Mouse (Mus musculus) hindbrain, postnatal 0 days (tissue): ENCODE measurements around the gene Mlf2. TPM values are rescaled to one million over a fixed set of nuclear protein-coding genes. Genes with fewer than 3 reads are reported as not detected.

ENCODE experiments used
- ATAC-seq: fragments of 200-750 bp; cut with Nextera tagmentation; 2 replicates; pipeline ENCODE4 v1.8.0; 2017; ENCODE audit warnings: mild to moderate bottlenecking, moderate TSS enrichment, moderate library complexity
- DNase-seq: peaks from one replicate; pipeline ENCODE4 v3.0.0-alpha.2; 2015; ENCODE audit warnings: low spot score
- H3K27ac ChIP-seq: fragments of 300-500 bp; sonication (generic); 2 replicates; pipeline ENCODE4 v1.5.1; 2014; ENCODE audit warnings: mild to moderate bottlenecking
- H3K27me3 ChIP-seq: fragments of 300-500 bp; sonication (generic); 2 replicates; pipeline ENCODE4 v1.6.1; 2014; ENCODE audit warnings: low read length, mixed read lengths; ENCODE audit not compliant: insufficient read depth
- H3K36me3 ChIP-seq: fragments of 300-500 bp; sonication (generic); 2 replicates; pipeline ENCODE4 v1.6.1; 2014; ENCODE audit warnings: low read length, mixed read lengths; ENCODE audit not compliant: insufficient read depth
- H3K4me1 ChIP-seq: fragments of 300-500 bp; sonication (generic); 2 replicates; pipeline ENCODE4 v1.6.1; 2014; ENCODE audit warnings: antibody characterized with exemption, low read length, mixed read lengths; ENCODE audit not compliant: insufficient read depth
- H3K4me2 ChIP-seq: fragments of 300-500 bp; sonication (generic); 2 replicates; pipeline ENCODE4 v1.6.1; 2014; ENCODE audit warnings: low read depth, mild to moderate bottlenecking, low read length, moderate library complexity, mixed read lengths
- H3K4me3 ChIP-seq: fragments of 300-500 bp; sonication (generic); 2 replicates; pipeline ENCODE4 v1.5.1; 2014; ENCODE audit warnings: low read length
- H3K9ac ChIP-seq: fragments of 300-500 bp; sonication (generic); replicated peaks from 2 replicates; pipeline ENCODE4 v1.6.1; 2014; ENCODE audit warnings: mild to moderate bottlenecking, low read length, moderate library complexity, mixed read lengths
- H3K9me3 ChIP-seq: fragments of 300-500 bp; sonication (generic); 2 replicates; pipeline ENCODE4 v1.6.1; 2016; ENCODE audit warnings: low read length, mixed read lengths
- CTCF ChIP-seq: IDR thresholded peaks from 2 replicates; pipeline ENCODE4 v1.5.1; 2016; ENCODE audit warnings: antibody characterized with exemption, control low read depth, low read depth
- WGBS: fragments of 180-500 bp; shearing (Covaris S2); extraction: QIAGEN DNeasy Blood & Tissue Kit; methylation state at CpG from one replicate; pipeline ENCODE4 v1.1.7; 2014; 5-methylcytosine and 5-hydroxymethylcytosine counted together
- polyA plus RNA-seq: library from polyadenylated mRNA; unstranded; fragments of >200 nt; fragmentation: Nextera tagmentation; extraction: Ambion mirVana; gene quantifications from 2 replicates; pipeline ENCODE4 v1.2.1, GENCODE M21; 2015
- total RNA-seq: library from RNA; depleted of rRNA; stranded (reverse); fragments of >200 nt; gene quantifications from 2 replicates; pipeline ENCODE4 v1.2.3, GENCODE M21; 2014

Mlf2 gene
- total and polyA plus RNA-seq, 2 experiments from 2014 or later = 628 to 639 TPM

GRCm38 (mm10) chr6:124925173-124925793 is 5.9 kb upstream of the Mlf2 start:
- no peak for DNase-seq
- no peak overlapping the region for H3K4me2 ChIP-seq
- no peak for ATAC-seq
- no peak overlapping the region for H3K9ac ChIP-seq
- TF ChIP-seq CTCF = peak; percentile 13; the same call in 1 of the 2 replicates
- H3K27me3 ChIP-seq = no peaks in the 10 kb centered on the region
- no peak overlapping the region for H3K27ac ChIP-seq
- H3K4me1 ChIP-seq = peaks cover 6% of the 10 kb centered on the region
- no peaks in the 10 kb centered on the region for H3K9me3 ChIP-seq
- H3K36me3 ChIP-seq = no peaks in the 10 kb centered on the region
- H3K4me3 ChIP-seq = no peak overlapping the region
- WGBS = 50% methylated on average over 12 of the region's 12 CpGs

- TF ChIP-seq CTCF = no peak
- no peak for DNase-seq
- WGBS = 41% methylated on average over 5 of the region's 5 CpGs
Measured at GRCm38 (mm10) chr6:124925941-124926340, 5.2 kb upstream of the Mlf2 start.

GRCm38 (mm10) chr6:124930231-124930630 is 955 bp upstream of the Mlf2 start:
- Histone ChIP-seq H3K27me3 (no peaks in the 10 kb centered on the region), H3K36me3 (peaks cover 14% of the 10 kb centered on the region), H3K4me1 (peaks cover 5% of the 10 kb centered on the region; the same call in 1 of the 2 replicates), H3K4me2 (peak overlapping the region; percentile 89), H3K4me3 (peak overlapping the region; percentile 92), H3K9me3 (no peaks in the 10 kb centered on the region), H3K27ac (peak overlapping the region; percentile 99), H3K9ac (no peak overlapping the region)
- DNase-seq (no peak), ATAC-seq (no peak)
- WGBS = 33% methylated on average over 1 of the region's 1 CpGs
- TF ChIP-seq CTCF = no peak

More at GRCm38 (mm10) chr6:124925941-124926340, 5.2 kb upstream of the Mlf2 start:
- H3K4me1 ChIP-seq = no peaks in the 10 kb centered on the region
- ATAC-seq = no peak
- H3K27me3 ChIP-seq = no peaks in the 10 kb centered on the region
- H3K4me2 ChIP-seq = no peak overlapping the region
- no peak overlapping the region for H3K4me3 ChIP-seq
- no peak overlapping the region for H3K27ac ChIP-seq
- H3K9me3 ChIP-seq = no peaks in the 10 kb centered on the region
- H3K36me3 ChIP-seq = no peaks in the 10 kb centered on the region
- no peak overlapping the region for H3K9ac ChIP-seq

GRCm38 (mm10) chr6:124931525-124932313 is 533 bp downstream of the Mlf2 start:
- peak; percentile 66 for TF ChIP-seq CTCF
- Histone ChIP-seq H3K36me3 (peaks cover 29% of the 10 kb centered on the region), H3K27me3 (no peaks in the 10 kb centered on the region), H3K4me3 (peak overlapping the region; percentile 92), H3K4me2 (peak overlapping the region; percentile 89), H3K27ac (peak overlapping the region; percentile 99), H3K9ac (peak overlapping the region; percentile 96), H3K9me3 (no peaks in the 10 kb centered on the region), H3K4me1 (peaks cover 5% of the 10 kb centered on the region; the same call in 1 of the 2 replicates)
- 4% methylated on average over 46 of the region's 48 CpGs for whole genome bisulfite sequencing
- ATAC-seq (peak; percentile 25), DNase-seq (peak; percentile 59)

- Histone ChIP-seq H3K4me1 (peaks cover 5% of the 10 kb centered on the region; the same call in 1 of the 2 replicates), H3K36me3 (peaks cover 30% of the 10 kb centered on the region), H3K9ac (peak overlapping the region; percentile 96), H3K27ac (peak overlapping the region; percentile 99), H3K4me2 (peak overlapping the region; percentile 89), H3K27me3 (no peaks in the 10 kb centered on the region), H3K9me3 (no peaks in the 10 kb centered on the region), H3K4me3 (peak overlapping the region; percentile 92)
- ATAC-seq = no peak
- 38% methylated on average over 12 of the region's 12 CpGs for WGBS
- TF ChIP-seq CTCF = no peak
- no peak for DNase-seq
Measured at GRCm38 (mm10) chr6:124932314-124932695, 1.1 kb downstream of the Mlf2 start.

- Histone ChIP-seq H3K4me1 (peaks cover 5% of the 10 kb centered on the region; the same call in 1 of the 2 replicates), H3K9ac (no peak overlapping the region), H3K36me3 (peaks cover 30% of the 10 kb centered on the region), H3K4me2 (peak overlapping the region; percentile 89), H3K27me3 (no peaks in the 10 kb centered on the region), H3K27ac (no peak overlapping the region), H3K9me3 (no peaks in the 10 kb centered on the region), H3K4me3 (no peak overlapping the region)
- no peak for ATAC-seq
- 90% methylated on average over 3 of the region's 3 CpGs for WGBS
- DNase-seq = no peak
- no peak for TF ChIP-seq CTCF
Measured at GRCm38 (mm10) chr6:124933127-124933526, 1.9 kb downstream of the Mlf2 start.

GRCm38 (mm10) chr6:124934670-124935069 is 3.5 kb downstream of the Mlf2 start:
- DNase-seq (no peak), ATAC-seq (no peak)
- H3K4me2 ChIP-seq = no peak overlapping the region
- peaks cover 30% of the 10 kb centered on the region for H3K36me3 ChIP-seq
- H3K4me3 ChIP-seq = no peak overlapping the region
- WGBS = 95% methylated on average over 7 of the region's 7 CpGs
- H3K27me3 ChIP-seq = no peaks in the 10 kb centered on the region
- no peaks in the 10 kb centered on the region for H3K9me3 ChIP-seq
- H3K27ac ChIP-seq = no peak overlapping the region
- H3K4me1 ChIP-seq = peaks cover 5% of the 10 kb centered on the region; the same call in 1 of the 2 replicates
- no peak for TF ChIP-seq CTCF
- no peak overlapping the region for H3K9ac ChIP-seq
